8 mouse cellular contexts compared by ENCODE assay signal in the genomic region with DNA sequence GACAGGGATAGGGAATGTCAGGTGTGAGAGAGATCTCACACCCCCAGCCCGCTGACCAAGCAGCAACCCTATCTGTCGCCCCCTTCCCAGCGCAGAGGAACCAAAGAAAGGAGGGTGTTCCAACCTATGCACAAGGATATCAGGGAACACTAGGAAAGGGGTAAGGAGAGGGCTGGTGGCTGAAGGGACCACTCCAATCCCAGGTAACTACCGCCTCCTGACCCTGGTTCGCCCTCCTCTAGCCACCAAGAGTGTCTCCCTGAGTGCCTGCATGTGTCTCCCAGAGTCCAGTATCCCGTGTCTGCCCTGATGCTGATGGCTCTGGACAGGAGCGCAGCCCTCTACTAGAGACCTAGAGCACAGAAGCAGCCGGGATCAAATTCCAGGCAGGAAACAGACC.
A peak's percentile ranks its signal among the peaks of the same experiment; 100 is the strongest.
DNase-seq lines count a peak whose midpoint lies in the region; ATAC-seq and TF ChIP-seq lines count a peak whose summit lies in the region.

No protein-coding gene starts in this region.

- H3K9me3 ChIP-seq in megakaryocyte, embryonic 14.5 days: peaks cover 6% of the 10 kb centered on the region; the same call in 1 of the 2 replicates
- no peaks in the 10 kb centered on the region for H3K9me3 ChIP-seq in limb, embryonic 15.5 days

- no peak overlapping the region for H3K27ac ChIP-seq in gastrocnemius, adult 2 months
- H3K27ac ChIP-seq in limb, embryonic 15.5 days: no peak overlapping the region

- no peaks in the 10 kb centered on the region for H3K36me3 ChIP-seq in megakaryocyte, embryonic 14.5 days (replicated peaks; ENCODE audit: low read length)
- no peaks in the 10 kb centered on the region for H3K36me3 ChIP-seq in limb, embryonic 15.5 days

- peak overlapping the region; percentile 72; the same call in 1 of the 2 replicates for H3K4me3 ChIP-seq in gastrocnemius, adult 2 months
- H3K4me3 ChIP-seq in megakaryocyte, embryonic 14.5 days (replicated peaks): peak overlapping the region; percentile 92
- peak overlapping the region; percentile 58 for H3K4me3 ChIP-seq in limb, embryonic 15.5 days

- peak overlapping the region; percentile 99 for H3K4me2 ChIP-seq in limb, embryonic 15.5 days

- H3K27me3 ChIP-seq in megakaryocyte, embryonic 14.5 days (replicated peaks): peaks cover 52% of the 10 kb centered on the region
- H3K27me3 ChIP-seq in limb, embryonic 15.5 days: peaks cover 44% of the 10 kb centered on the region

- no peak for TF ChIP-seq CTCF in gastrocnemius, adult 2 months (IDR thresholded peaks at IDR 0.05)

- intact Hi-C loops in gastrocnemius, adult 2 months (cut with DNase I): no loop called here

- no peak for ATAC-seq in megakaryocyte, adult 5-6 weeks (ENCODE audit: poor library complexity, severe bottlenecking)
- ATAC-seq in limb, embryonic 15.5 days (ENCODE audit: insufficient number of reproducible peaks, low FRiP score, low TSS enrichment, low read depth): no peak
- ATAC-seq in monocyte, adult 5-6 weeks (replicated peaks; ENCODE audit: insufficient number of reproducible peaks, low FRiP score, low TSS enrichment, poor library complexity, severe bottlenecking): no peak

- peaks cover 38% of the 10 kb centered on the region for H3K4me1 ChIP-seq in megakaryocyte, embryonic 14.5 days
- H3K4me1 ChIP-seq in limb, embryonic 15.5 days: peaks cover 22% of the 10 kb centered on the region

- DNase-seq in gastrocnemius, adult 2 months: no peak
- no peak for DNase-seq in gastrocnemius, adult 8-10 months (ENCODE audit: low spot score in 2 of 2)
- no peak for DNase-seq in thymus, postnatal 0 days (ENCODE audit: low spot score)
- DNase-seq in cerebellum, adult 18-20 months: no peak

- no peak overlapping the region; the same call in 1 of the 2 replicates for H3K9ac ChIP-seq in limb, embryonic 15.5 days

- WGBS in limb, embryonic 15.5 days: 27% methylated on average over 8 of the region's 8 CpGs
